Mouse (Mus musculus): ENCODE data around the gene Gm156.
"Not testable (repeated sequence)": the region's sequence is repeated elsewhere in the genome, so short reads cannot be mapped to it uniquely, and the experiment has no call there.

Gene Gm156

DNA sequence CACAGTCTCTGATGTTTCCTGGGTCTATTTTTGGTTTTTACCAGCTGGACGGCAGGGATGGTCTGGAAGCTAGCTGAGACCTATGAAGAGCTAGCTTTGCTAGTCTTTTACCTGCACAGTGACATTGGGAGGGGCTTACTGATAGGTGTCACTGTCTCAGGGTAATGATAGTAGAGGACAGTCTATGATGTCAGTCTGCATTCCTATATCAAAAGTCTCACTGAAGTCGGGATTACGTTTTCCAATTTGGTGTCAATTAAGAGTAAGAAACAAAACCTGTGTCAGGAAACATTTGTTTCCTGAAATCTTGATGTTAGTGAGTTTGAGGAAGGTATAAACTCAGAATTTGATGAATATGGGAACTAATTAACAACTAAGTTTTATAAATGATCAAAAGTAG lies at the start of gene Gm156:
Gene Gm156 (minus strand): TSS at position 101 of the 400 bp plus-strand sequence.
- DNase-seq, result not testable (repeated sequence)

DNA sequence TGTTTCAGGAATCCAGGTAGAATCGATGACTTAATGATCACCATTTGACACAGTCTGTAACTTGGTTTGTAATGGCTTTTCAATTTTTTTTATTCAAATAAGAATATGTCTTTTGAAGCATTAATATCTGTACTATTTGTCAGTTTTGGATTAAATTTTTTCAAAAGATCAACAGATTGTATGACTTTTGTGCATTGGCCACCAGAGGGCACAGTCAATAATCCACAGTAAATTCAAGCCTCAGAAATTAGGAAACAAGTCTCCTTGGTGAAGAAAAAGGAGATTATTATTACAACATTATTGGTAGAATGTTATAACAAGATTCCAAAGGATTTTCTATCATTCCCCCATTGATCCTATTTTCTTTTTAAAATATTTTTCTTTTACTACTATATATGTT lies 41.5 kb upstream of the Gm156 start:
- DNase-seq, result no peak

DNA sequence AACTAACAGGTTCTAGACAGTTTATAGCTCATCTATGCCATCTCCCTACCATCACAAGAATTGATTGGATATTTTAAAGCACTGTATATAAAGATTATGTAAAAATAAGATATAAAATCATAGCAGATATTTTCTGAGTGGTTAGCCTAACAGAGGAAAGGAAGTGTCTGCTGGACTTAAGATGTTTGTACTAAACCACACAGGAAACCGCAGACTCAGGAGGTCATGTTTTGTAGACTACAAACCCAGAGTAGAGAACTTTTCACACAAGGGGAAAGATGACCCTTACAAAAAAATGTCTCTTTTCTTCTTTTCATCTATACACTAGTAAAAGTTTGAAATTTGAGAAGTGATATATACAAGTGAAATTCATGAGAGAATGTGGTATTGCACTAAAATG lies 39.9 kb upstream of the Gm156 start:
- DNase-seq, result no peak

DNA sequence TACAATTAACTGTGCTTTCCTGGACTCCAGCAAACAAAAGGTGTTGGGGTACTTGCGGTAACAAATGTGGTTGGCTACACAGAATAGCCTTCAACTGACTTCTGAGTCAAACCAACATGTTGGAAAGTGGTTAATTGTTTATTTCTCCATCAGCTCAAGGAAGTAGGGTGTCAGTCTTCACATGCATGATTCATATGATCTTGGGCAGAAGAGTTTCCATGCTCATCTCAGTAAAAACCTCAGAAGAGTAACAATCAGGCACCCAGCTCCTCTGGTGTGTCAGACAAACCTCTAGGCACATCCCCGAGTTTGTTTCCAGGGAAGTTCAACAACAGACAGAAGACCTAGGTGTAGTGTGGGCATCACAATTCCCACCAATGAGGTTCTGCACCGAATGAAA lies 33.7 kb upstream of the Gm156 start:
- DNase-seq, result no peak

DNA sequence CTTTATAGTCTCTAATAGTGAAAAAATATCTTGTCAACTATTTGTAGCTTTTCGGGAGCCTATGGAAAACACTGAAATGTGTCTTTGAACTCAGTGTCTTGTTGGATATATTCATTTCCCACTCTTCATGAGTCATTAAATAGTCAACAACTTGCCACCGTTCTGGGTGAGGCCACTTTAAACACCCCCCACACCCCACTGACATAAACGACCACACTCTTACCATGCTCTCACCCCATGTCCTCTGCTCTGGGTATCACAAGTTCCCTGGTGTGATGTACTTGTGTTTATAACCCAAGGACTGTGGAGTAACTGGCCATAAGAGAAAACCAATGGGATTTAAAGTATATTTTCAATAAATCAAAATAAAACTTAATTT lies 36.4 kb downstream of the Gm156 start:
- no peak for DNase-seq

DNA sequence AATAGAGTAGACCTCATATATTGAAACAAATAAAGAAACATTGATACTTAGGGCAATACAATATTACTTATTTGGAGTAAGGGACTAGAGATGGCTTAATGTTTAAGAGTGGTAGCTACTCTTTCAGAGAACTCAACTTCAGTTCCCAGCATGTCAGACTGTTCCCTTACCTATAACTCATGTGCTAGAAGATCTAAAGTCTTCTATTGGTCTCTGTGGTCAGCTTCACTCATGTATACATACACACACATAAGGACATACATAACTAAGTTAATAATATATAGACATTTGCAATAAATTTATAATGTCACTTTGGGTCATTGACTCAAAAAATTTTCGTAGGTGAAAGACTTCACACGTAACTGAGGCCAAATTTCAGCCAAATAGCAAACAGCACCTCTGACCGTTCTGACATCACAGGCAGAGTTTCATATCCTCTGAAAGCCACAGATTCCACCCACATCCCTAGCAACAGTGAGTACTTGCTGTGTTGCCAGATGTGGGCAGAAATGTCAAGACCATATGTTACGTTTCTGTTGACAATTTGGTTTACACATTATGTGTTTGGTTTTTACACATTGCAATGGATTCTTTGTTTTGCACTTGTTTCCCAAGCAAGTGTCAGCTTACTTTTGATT lies 36.9 kb downstream of the Gm156 start:
- DNase-seq, result no peak

DNA sequence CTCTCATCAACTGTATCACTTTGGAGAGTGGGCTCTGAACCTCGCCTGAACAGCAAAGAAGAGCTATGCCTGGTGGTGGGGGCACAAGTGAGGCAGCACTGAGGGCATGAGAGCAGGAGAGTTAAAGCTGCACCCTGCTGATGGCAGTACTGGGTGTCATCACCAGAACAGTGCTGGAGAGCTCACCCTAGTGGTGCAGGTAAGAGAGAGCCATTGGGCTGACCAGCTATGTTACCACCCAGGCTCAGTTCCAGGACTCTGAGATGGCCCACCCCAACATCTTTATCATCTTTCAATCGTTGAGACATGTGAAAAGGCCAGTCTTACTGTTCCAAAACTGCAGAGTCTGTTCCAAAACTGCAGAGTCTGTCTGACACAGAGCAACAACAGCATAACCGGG lies 37.9 kb downstream of the Gm156 start:
- DNase-seq, result no peak

DNA sequence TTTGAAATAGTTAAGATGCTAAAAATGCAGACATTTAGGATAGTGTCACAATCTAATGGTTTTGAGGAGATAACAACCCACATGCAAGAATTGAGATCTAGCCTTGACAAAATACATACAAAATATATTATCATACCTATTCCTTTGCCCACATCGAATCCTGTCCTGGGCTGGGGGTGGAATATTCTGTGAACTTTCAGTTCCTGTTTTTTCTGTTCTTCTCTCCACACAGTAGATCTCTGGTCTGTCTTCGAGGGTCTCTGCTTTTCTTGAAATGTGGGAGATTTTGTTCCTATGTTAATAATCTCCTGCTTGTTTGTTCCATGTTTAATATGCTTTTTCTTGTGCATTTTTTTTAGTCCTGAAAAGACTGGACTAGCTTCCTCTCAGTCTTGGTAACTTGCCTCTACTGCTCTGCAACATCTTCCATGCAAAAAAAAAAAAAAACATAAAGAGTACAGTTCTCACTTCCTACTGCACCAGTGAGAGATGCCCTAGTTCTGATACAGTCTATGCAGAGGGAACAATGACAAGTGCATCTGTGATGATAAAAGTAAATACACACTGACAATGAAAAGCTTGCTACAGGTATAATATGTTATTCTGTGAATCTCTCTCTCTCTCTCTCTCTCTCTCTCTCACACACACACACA lies 43.9 kb downstream of the Gm156 start, which contains the start of gene Klri2:
Gene Klri2 (minus strand): TSS at position 416 of the 653 bp plus-strand sequence.
- DNase-seq, result no peak

DNA sequence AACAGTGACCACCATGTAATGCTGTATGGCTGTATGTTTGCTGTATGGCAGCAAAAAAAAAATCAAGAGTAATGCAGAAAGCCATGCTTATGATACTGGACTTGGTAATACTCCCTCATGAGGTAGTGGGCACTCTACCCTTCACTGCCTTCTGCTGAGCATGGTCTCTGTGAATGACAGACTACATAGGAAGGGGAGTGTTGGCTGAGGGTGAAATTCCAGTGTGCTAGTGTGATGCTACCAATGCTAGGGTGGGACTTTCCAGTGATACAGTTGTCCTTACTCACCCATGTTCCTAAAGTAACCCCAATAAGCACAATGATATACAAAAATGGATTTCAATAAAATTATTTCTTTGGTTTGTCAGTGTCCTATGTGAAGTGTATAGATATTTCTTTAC lies 47.7 kb downstream of the Gm156 start:
- DNase-seq, result no peak

DNA sequence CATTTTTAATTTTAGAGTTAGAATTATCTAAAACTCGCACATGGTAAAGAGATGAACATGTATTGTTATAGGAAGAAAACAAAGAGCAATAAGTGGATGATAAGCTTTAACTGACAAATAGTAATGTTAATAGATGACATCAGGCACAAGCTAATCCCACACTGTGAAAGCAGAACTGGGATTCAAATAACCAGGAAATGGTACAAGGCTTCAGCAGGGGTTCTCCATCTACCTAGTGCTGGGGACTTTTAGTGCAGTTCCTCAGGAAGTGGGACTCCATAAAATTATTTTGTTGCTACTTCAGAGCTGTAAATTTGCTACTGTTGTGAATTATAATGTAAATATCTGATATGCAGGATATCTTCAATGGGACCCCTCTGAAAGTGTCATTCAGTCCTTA lies 56.8 kb downstream of the Gm156 start:
- no peak for DNase-seq

DNA sequence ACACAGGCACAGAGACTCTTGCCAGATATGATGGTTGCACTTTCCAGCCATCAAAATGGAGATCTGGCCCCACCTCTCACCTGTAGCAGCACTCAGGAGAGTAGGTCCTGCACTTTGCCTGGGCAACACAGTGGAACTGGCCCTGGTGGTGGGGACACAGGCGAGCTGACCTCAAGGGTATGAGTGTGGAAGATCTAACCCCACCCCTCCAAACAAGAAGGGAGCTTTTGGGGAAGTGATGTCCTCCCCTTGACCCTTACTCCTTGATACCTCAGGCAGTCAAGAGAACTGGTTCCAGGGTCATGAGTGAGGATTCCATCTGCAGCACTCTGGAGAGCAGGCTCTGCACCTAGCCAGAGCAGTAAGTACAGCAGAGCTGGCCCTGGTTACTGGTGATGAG lies 62.7 kb downstream of the Gm156 start:
- no peak for DNase-seq

DNA sequence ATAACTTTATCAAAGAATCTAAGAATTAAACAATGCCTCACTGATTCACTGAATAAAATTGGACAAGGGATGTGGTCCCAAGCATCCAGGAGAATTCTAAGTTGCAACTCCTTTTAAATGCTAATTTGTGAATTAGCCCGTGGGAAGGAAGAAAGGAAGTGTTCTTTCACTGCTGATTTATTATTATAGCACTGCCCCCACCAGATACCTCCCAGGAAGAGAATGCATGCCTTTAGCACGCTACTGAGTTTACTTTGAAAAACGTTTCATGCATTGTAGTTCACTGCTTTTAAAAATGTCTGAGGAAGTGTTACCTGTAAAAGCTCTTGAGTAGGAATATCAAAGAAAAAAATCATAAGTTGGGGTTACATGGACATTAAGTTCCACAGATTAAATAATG lies 63.6 kb downstream of the Gm156 start:
- no peak for DNase-seq

DNA sequence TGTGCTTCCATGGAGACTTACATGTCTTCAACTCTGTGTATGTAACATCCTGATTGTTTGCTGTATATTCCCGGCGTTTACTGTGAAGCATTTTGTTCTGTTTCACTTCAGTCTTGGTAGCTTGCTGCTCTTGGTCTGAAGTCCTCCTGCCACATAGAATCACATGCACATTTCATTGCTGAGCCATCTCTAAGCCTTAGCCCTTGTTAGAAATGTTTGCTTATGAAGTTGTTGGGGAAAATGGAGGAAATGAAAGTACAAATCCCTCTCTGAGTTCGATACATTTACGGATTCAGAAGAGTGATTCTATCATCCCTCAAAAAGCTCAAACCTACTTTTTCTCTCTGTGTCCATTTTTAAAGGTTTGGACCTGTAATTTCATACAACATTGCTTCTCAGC lies 67.0 kb downstream of the Gm156 start, which contains the start of gene Klri1:
Gene Klri1 (minus strand): TSS at position 101 of the 400 bp plus-strand sequence.
- no peak for DNase-seq

Data from kidney, postnatal 10 days (tissue).